ENCODE assay signal across 8 mouse cellular contexts in genomic region chr3:90652878-90653508, GRCm38 (mm10). TPM values are rescaled to one million over a fixed set of nuclear protein-coding genes. Genes with fewer than 3 reads are reported as not detected.
DNase-seq lines count a peak whose midpoint lies in the region; ATAC-seq lines count a peak whose summit lies in the region.

No protein-coding gene starts in this region.

- DNase-seq in urinary bladder, adult 18-20 months (ENCODE audit: low spot score in 2 of 2) = peak; percentile 55 to 65
- DNase-seq in urinary bladder, adult 2 months (ENCODE audit: low spot score) = no peak
- peak; percentile 93 for DNase-seq in embryo, embryonic 10.5 days (ENCODE audit: low spot score)
- peak; percentile 40 to 72 for DNase-seq in gastrocnemius, postnatal 4 days (ENCODE audit: low spot score in 2 of 2)
- DNase-seq in kidney, adult 9 months = peak; percentile 70
- DNase-seq in limb, embryonic 11.5 days (ENCODE audit: low spot score) = peak; percentile 85

- H3K27ac ChIP-seq in limb, embryonic 11.5 days (replicated peaks; ENCODE audit: low read depth, low read length) = no peak overlapping the region
- H3K27ac ChIP-seq in stomach, embryonic 14.5 days (ENCODE audit: low read length) = no peak overlapping the region

- H3K9me3 ChIP-seq in limb, embryonic 11.5 days (ENCODE audit: control insufficient read depth, low read length) = no peaks in the 10 kb centered on the region
- H3K9me3 ChIP-seq in stomach, embryonic 14.5 days (ENCODE audit: control insufficient read depth, low read depth, low read length) = no peaks in the 10 kb centered on the region

- peak; percentile 63; the same call in 1 of the 2 replicates for ATAC-seq in limb, embryonic 11.5 days (ENCODE audit: insufficient number of reproducible peaks, low FRiP score, low TSS enrichment, low read depth)
- 0 out of 2 replicates have a peak, but pooled peaks have one; percentile 44 for ATAC-seq in monocyte, adult 5-6 weeks (replicated peaks; ENCODE audit: insufficient number of reproducible peaks, low FRiP score, low TSS enrichment, poor library complexity, severe bottlenecking)
- peak; percentile 80; the same call in 1 of the 2 replicates for ATAC-seq in stomach, embryonic 14.5 days (ENCODE audit: insufficient number of reproducible peaks, insufficient read depth, low FRiP score, low read depth)

- WGBS in limb, embryonic 11.5 days = 33% methylated on average over 5 of the region's 5 CpGs
- 38% methylated on average over 5 of the region's 5 CpGs for WGBS in stomach, embryonic 14.5 days

- H3K27me3 ChIP-seq in limb, embryonic 11.5 days (ENCODE audit: control insufficient read depth, insufficient read depth, low read length) = no peaks in the 10 kb centered on the region
- no peaks in the 10 kb centered on the region for H3K27me3 ChIP-seq in stomach, embryonic 14.5 days (ENCODE audit: control insufficient read depth, insufficient read depth, low read length)

- H3K9ac ChIP-seq in limb, embryonic 11.5 days (ENCODE audit: low read length) = no peak overlapping the region
- no peak overlapping the region for H3K9ac ChIP-seq in stomach, embryonic 14.5 days (replicated peaks; ENCODE audit: low read depth, low read length)

- H3K4me1 ChIP-seq in limb, embryonic 11.5 days (ENCODE audit: control insufficient read depth, insufficient read depth, low read length) = no peaks in the 10 kb centered on the region
- H3K4me1 ChIP-seq in stomach, embryonic 14.5 days (ENCODE audit: control insufficient read depth, insufficient read depth, low read length) = no peaks in the 10 kb centered on the region

- no peaks in the 10 kb centered on the region for H3K36me3 ChIP-seq in limb, embryonic 11.5 days (ENCODE audit: control insufficient read depth, insufficient read depth, low read length)
- H3K36me3 ChIP-seq in stomach, embryonic 14.5 days (ENCODE audit: control insufficient read depth, insufficient read depth, low read length) = no peaks in the 10 kb centered on the region

- H3K4me2 ChIP-seq in limb, embryonic 11.5 days (ENCODE audit: low read depth, severe bottlenecking) = no peak overlapping the region
- H3K4me2 ChIP-seq in stomach, embryonic 14.5 days (replicated peaks; ENCODE audit: low read depth, low read length) = no peak overlapping the region

- H3K4me3 ChIP-seq in limb, embryonic 11.5 days (ENCODE audit: low read depth, low read length) = no peak overlapping the region
- no peak overlapping the region for H3K4me3 ChIP-seq in stomach, embryonic 14.5 days (ENCODE audit: low read depth, low read length)

RNA-seq across cellular contexts. Expression of gene S100a7a, which starts 0.8 kb away (rescaled TPM):
- 4.6 and 6.6 TPM in 2 replicates for polyA plus RNA-seq in urinary bladder, adult 2 months (2012; rRNA removed)
- total RNA-seq in gastrocnemius, postnatal 4 days (2021) = under 1 TPM in 1 of 2 experiments, not detected in 1; 0.29 TPM
- not detected in 2 replicates for polyA plus RNA-seq in limb, embryonic 11.5 days (2014; fragmentation: Nextera tagmentation; extraction: Ambion mirVana)
- 0.58 TPM in 1 of 3 replicates, not detected in the others for total RNA-seq in monocyte, adult 5-6 weeks (2017)
- not detected in 2 replicates for polyA plus RNA-seq in stomach, embryonic 14.5 days (2014; fragmentation: Nextera tagmentation; extraction: Ambion mirVana)

RNA-seq across cellular contexts. Expression of gene S100a8, which starts 15.8 kb away (rescaled TPM):
- polyA plus RNA-seq in urinary bladder, adult 2 months (2012; rRNA removed) = 0.45 and 1.0 TPM in 2 replicates
- total RNA-seq in gastrocnemius, postnatal 4 days (2021) = 10 to 100 TPM in 1 of 2 experiments, 1 to 10 TPM in 1; 4.5 to 11.8 TPM
- polyA plus RNA-seq in limb, embryonic 11.5 days (2014; fragmentation: Nextera tagmentation; extraction: Ambion mirVana) = 3.7 TPM in 2 replicates
- 3.4 to 52.7 TPM (median 15.1 TPM) in 3 replicates for total RNA-seq in monocyte, adult 5-6 weeks (2017)
- polyA plus RNA-seq in stomach, embryonic 14.5 days (2014; fragmentation: Nextera tagmentation; extraction: Ambion mirVana) = 58.0 and 73.3 TPM in 2 replicates

RNA-seq across cellular contexts. Expression of gene S100a6, which starts 40.3 kb away (rescaled TPM):
- 3,944 and 6,594 TPM in 2 replicates for polyA plus RNA-seq in urinary bladder, adult 2 months (2012; rRNA removed)
- total RNA-seq in gastrocnemius, postnatal 4 days (2021) = 100 to 1,000 TPM; 140 to 154 TPM
- polyA plus RNA-seq in limb, embryonic 11.5 days (2014; fragmentation: Nextera tagmentation; extraction: Ambion mirVana) = 14.5 and 17.5 TPM in 2 replicates
- total RNA-seq in monocyte, adult 5-6 weeks (2017) = 318 to 564 TPM (median 521 TPM) in 3 replicates
- 418 and 466 TPM in 2 replicates for polyA plus RNA-seq in stomach, embryonic 14.5 days (2014; fragmentation: Nextera tagmentation; extraction: Ambion mirVana)

RNA-seq across cellular contexts. Expression of gene S100a9, which starts 42.5 kb away (rescaled TPM):
- 0.15 and 0.71 TPM in 2 replicates for polyA plus RNA-seq in urinary bladder, adult 2 months (2012; rRNA removed)
- 10 to 100 TPM in 1 of 2 experiments, 1 to 10 TPM in 1; 3.2 to 14.2 TPM for total RNA-seq in gastrocnemius, postnatal 4 days (2021)
- 1.5 and 2.3 TPM in 2 replicates for polyA plus RNA-seq in limb, embryonic 11.5 days (2014; fragmentation: Nextera tagmentation; extraction: Ambion mirVana)
- 6.2 to 33.7 TPM (median 31.4 TPM) in 3 replicates for total RNA-seq in monocyte, adult 5-6 weeks (2017)
- polyA plus RNA-seq in stomach, embryonic 14.5 days (2014; fragmentation: Nextera tagmentation; extraction: Ambion mirVana) = 41.0 and 53.5 TPM in 2 replicates

RNA-seq across cellular contexts. Expression of gene S100a5, which starts 44.7 kb away (rescaled TPM):
- 9.8 and 10.2 TPM in 2 replicates for polyA plus RNA-seq in urinary bladder, adult 2 months (2012; rRNA removed)
- not detected for total RNA-seq in gastrocnemius, postnatal 4 days (2021)
- not detected in 2 replicates for polyA plus RNA-seq in limb, embryonic 11.5 days (2014; fragmentation: Nextera tagmentation; extraction: Ambion mirVana)
- not detected in 3 replicates for total RNA-seq in monocyte, adult 5-6 weeks (2017)
- 0.71 TPM in 1 of 2 replicates, not detected in the other for polyA plus RNA-seq in stomach, embryonic 14.5 days (2014; fragmentation: Nextera tagmentation; extraction: Ambion mirVana)

Comparison
In these comparisons a context has a peak if more than half of its experiments do, and no peak if none do; other contexts are left out.
1. RNA of gene S100a8, which starts 15.8 kb away (polyA plus RNA-seq): 58.0 to 73.3 TPM in stomach, embryonic 14.5 days; 3.7 TPM in limb, embryonic 11.5 days and 0.45 to 1.0 TPM in urinary bladder, adult 2 months; every median in the first group is over 10 times any median in the second.
2. RNA of gene S100a6, which starts 40.3 kb away (polyA plus RNA-seq): 3,944 to 6,594 TPM in urinary bladder, adult 2 months and 418 to 466 TPM in stomach, embryonic 14.5 days; 14.5 to 17.5 TPM in limb, embryonic 11.5 days; every median in the first group is over 10 times any median in the second.
3. Peak in every context shown above with its lines, with median percentiles within 50 percentile points of each other: ATAC-seq.